Mouse (Mus musculus): ENCODE results near the gene Diaph3. TPM values are rescaled to one million over a fixed set of nuclear protein-coding genes. Genes with fewer than 3 reads are reported as not detected.

Gene Diaph3
- polyA plus RNA-seq, 1 experiment from 2014 or later, result 10.2 TPM

- H3K9me3 ChIP-seq, result no peaks in the 10 kb centered on the region
- H3K36me3 ChIP-seq, result no peaks in the 10 kb centered on the region
- no peaks in the 10 kb centered on the region for H3K4me1 ChIP-seq (replicated peaks)
- no peaks in the 10 kb centered on the region for H3K27me3 ChIP-seq (replicated peaks)
- no peak overlapping the region for H3K4me2 ChIP-seq (replicated peaks)
- H3K4me3 ChIP-seq (replicated peaks), result no peak overlapping the region
- no peak overlapping the region for H3K9ac ChIP-seq
- no peak for ATAC-seq
- no peak overlapping the region for H3K27ac ChIP-seq
- 96% methylated on average over 3 of the region's 3 CpGs for WGBS
Measured at GRCm38 (mm10) chr14:86660556-86660955, 480.5 kb downstream of the Diaph3 start.

GRCm38 (mm10) chr14:86656262-86656661, 484.8 kb downstream of the Diaph3 start:
- Histone ChIP-seq H3K9me3 (no peaks in the 10 kb centered on the region), H3K36me3 (no peaks in the 10 kb centered on the region), H3K4me1 (replicated peaks) (no peaks in the 10 kb centered on the region), H3K4me3 (replicated peaks) (no peak overlapping the region), H3K27me3 (replicated peaks) (no peaks in the 10 kb centered on the region), H3K4me2 (replicated peaks) (no peak overlapping the region), H3K9ac (no peak overlapping the region), H3K27ac (no peak overlapping the region)
- no peak for ATAC-seq
- WGBS, result 58% methylated on average over 5 of the region's 5 CpGs

GRCm38 (mm10) chr14:86646499-86647120, 494.4 kb downstream of the Diaph3 start:
- WGBS, result 82% methylated on average over 7 of the region's 7 CpGs

GRCm38 (mm10) chr14:86642831-86643241, 498.2 kb downstream of the Diaph3 start:
- no peaks in the 10 kb centered on the region for H3K4me1 ChIP-seq (replicated peaks)
- WGBS, result 91% methylated on average over 7 of the region's 7 CpGs

More at GRCm38 (mm10) chr14:86646499-86647120, 494.4 kb downstream of the Diaph3 start:
- no peaks in the 10 kb centered on the region for H3K27me3 ChIP-seq (replicated peaks)
- no peak overlapping the region for H3K27ac ChIP-seq
- no peak for ATAC-seq
- H3K9ac ChIP-seq, result no peak overlapping the region
- H3K4me1 ChIP-seq (replicated peaks), result no peaks in the 10 kb centered on the region
- no peaks in the 10 kb centered on the region for H3K9me3 ChIP-seq
- H3K4me3 ChIP-seq (replicated peaks), result no peak overlapping the region
- no peak overlapping the region for H3K4me2 ChIP-seq (replicated peaks)
- no peaks in the 10 kb centered on the region for H3K36me3 ChIP-seq

GRCm38 (mm10) chr14:86641839-86642238, 499.2 kb downstream of the Diaph3 start:
- no peaks in the 10 kb centered on the region for H3K4me1 ChIP-seq (replicated peaks)
- no peaks in the 10 kb centered on the region for H3K36me3 ChIP-seq
- H3K27me3 ChIP-seq (replicated peaks), result no peaks in the 10 kb centered on the region
- ATAC-seq, result no peak
- no peaks in the 10 kb centered on the region for H3K9me3 ChIP-seq
- no peak overlapping the region for H3K4me3 ChIP-seq (replicated peaks)
- H3K4me2 ChIP-seq (replicated peaks), result no peak overlapping the region
- no peak overlapping the region for H3K27ac ChIP-seq
- WGBS, result 81% methylated on average over 3 of the region's 3 CpGs
- H3K9ac ChIP-seq, result no peak overlapping the region

More at GRCm38 (mm10) chr14:86642831-86643241, 498.2 kb downstream of the Diaph3 start:
- ATAC-seq, result no peak
- no peak overlapping the region for H3K9ac ChIP-seq
- no peaks in the 10 kb centered on the region for H3K9me3 ChIP-seq
- H3K27ac ChIP-seq, result no peak overlapping the region
- no peaks in the 10 kb centered on the region for H3K36me3 ChIP-seq
- H3K4me3 ChIP-seq (replicated peaks), result no peak overlapping the region
- H3K4me2 ChIP-seq (replicated peaks), result no peak overlapping the region
- no peaks in the 10 kb centered on the region for H3K27me3 ChIP-seq (replicated peaks)

- WGBS, result 67% methylated on average over 5 of the region's 5 CpGs
- H3K27ac ChIP-seq, result no peak overlapping the region
- H3K36me3 ChIP-seq, result no peaks in the 10 kb centered on the region
- no peaks in the 10 kb centered on the region for H3K27me3 ChIP-seq (replicated peaks)
- H3K4me1 ChIP-seq (replicated peaks), result no peaks in the 10 kb centered on the region
- H3K4me3 ChIP-seq (replicated peaks), result no peak overlapping the region
- no peak overlapping the region for H3K9ac ChIP-seq
- ATAC-seq, result no peak
- no peak overlapping the region for H3K4me2 ChIP-seq (replicated peaks)
- no peaks in the 10 kb centered on the region for H3K9me3 ChIP-seq
Measured at GRCm38 (mm10) chr14:86640086-86640485, 500.9 kb downstream of the Diaph3 start.

- H3K9ac ChIP-seq, result no peak overlapping the region
- H3K27ac ChIP-seq, result no peak overlapping the region
- no peak for ATAC-seq
- H3K9me3 ChIP-seq, result no peaks in the 10 kb centered on the region
- 25% methylated on average over 6 of the region's 6 CpGs for WGBS
- H3K36me3 ChIP-seq, result no peaks in the 10 kb centered on the region
- no peak overlapping the region for H3K4me2 ChIP-seq (replicated peaks)
- no peak overlapping the region for H3K4me3 ChIP-seq (replicated peaks)
- H3K4me1 ChIP-seq (replicated peaks), result no peaks in the 10 kb centered on the region
- H3K27me3 ChIP-seq (replicated peaks), result no peaks in the 10 kb centered on the region
Measured at GRCm38 (mm10) chr14:86635594-86636140, 505.4 kb downstream of the Diaph3 start.

- no peak for ATAC-seq
- Histone ChIP-seq H3K4me1 (replicated peaks) (no peaks in the 10 kb centered on the region), H3K4me3 (replicated peaks) (no peak overlapping the region), H3K9me3 (no peaks in the 10 kb centered on the region), H3K27ac (no peak overlapping the region), H3K36me3 (no peaks in the 10 kb centered on the region), H3K4me2 (replicated peaks) (no peak overlapping the region), H3K27me3 (replicated peaks) (no peaks in the 10 kb centered on the region), H3K9ac (no peak overlapping the region)
- WGBS, result 80% methylated on average over 2 of the region's 2 CpGs
Measured at GRCm38 (mm10) chr14:86635052-86635451, 506.0 kb downstream of the Diaph3 start.

- no peaks in the 10 kb centered on the region for H3K27me3 ChIP-seq (replicated peaks)
- H3K9me3 ChIP-seq, result no peaks in the 10 kb centered on the region
- H3K4me1 ChIP-seq (replicated peaks), result no peaks in the 10 kb centered on the region
- ATAC-seq, result no peak
- WGBS, result 58% methylated on average over 5 of the region's 5 CpGs
- H3K27ac ChIP-seq, result no peak overlapping the region
- no peaks in the 10 kb centered on the region for H3K36me3 ChIP-seq
- H3K4me2 ChIP-seq (replicated peaks), result no peak overlapping the region
- no peak overlapping the region for H3K9ac ChIP-seq
- no peak overlapping the region for H3K4me3 ChIP-seq (replicated peaks)
Measured at GRCm38 (mm10) chr14:86633799-86634198, 507.2 kb downstream of the Diaph3 start.

GRCm38 (mm10) chr14:86624816-86625425, 516.1 kb downstream of the Diaph3 start:
- H3K27me3 ChIP-seq (replicated peaks), result no peaks in the 10 kb centered on the region
- no peak overlapping the region for H3K27ac ChIP-seq
- H3K36me3 ChIP-seq, result no peaks in the 10 kb centered on the region
- no peak for ATAC-seq
- H3K4me1 ChIP-seq (replicated peaks), result no peaks in the 10 kb centered on the region
- 83% methylated on average over 5 of the region's 5 CpGs for WGBS
- no peak overlapping the region for H3K9ac ChIP-seq
- no peaks in the 10 kb centered on the region for H3K9me3 ChIP-seq
- H3K4me2 ChIP-seq (replicated peaks), result no peak overlapping the region
- no peak overlapping the region for H3K4me3 ChIP-seq (replicated peaks)

GRCm38 (mm10) chr14:86619637-86620036, 521.4 kb downstream of the Diaph3 start:
- Histone ChIP-seq H3K9ac (no peak overlapping the region), H3K9me3 (no peaks in the 10 kb centered on the region), H3K4me2 (replicated peaks) (no peak overlapping the region), H3K4me1 (replicated peaks) (no peaks in the 10 kb centered on the region), H3K36me3 (no peaks in the 10 kb centered on the region), H3K27me3 (replicated peaks) (no peaks in the 10 kb centered on the region), H3K4me3 (replicated peaks) (no peak overlapping the region), H3K27ac (no peak overlapping the region)
- WGBS, result 66% methylated on average over 5 of the region's 5 CpGs
- no peak for ATAC-seq

Data from intestine, embryonic 15.5 days (tissue).